10 mouse cellular contexts compared by ENCODE assay signal in genomic region chr12:80577049-80577448, GRCm38 (mm10). TPM values are rescaled to one million over a fixed set of nuclear protein-coding genes. Genes with fewer than 3 reads are reported as not detected.
DNase-seq lines count a peak whose midpoint lies in the region; TF ChIP-seq lines count a peak whose summit lies in the region.
"Had no signal": no experiment of that assay in that cellular context is flagged by ENCODE, and none has a peak within 500 bp of the region (broad histone marks: within the 10 kb centered on the region; RNA-seq: fewer than 3 reads in every experiment).

No protein-coding gene starts in this region.

- no peak overlapping the region for H3K4me3 ChIP-seq in left cerebral cortex, adult 2 months
- H3K4me3 ChIP-seq: heart, embryonic 13.5 days; liver, embryonic 15.5 days had no signal

- intact Hi-C loops in left cerebral cortex, adult 2 months (cut with DNase I) = loop anchor here (5.0 kb wide), 1 partner anchor 75 kb away; no protein-coding TSS in a partner anchor

- peak; percentile 59 for DNase-seq in embryo, embryonic 10.5 days (ENCODE audit: low spot score)
- no peak for DNase-seq in embryo, embryonic 10 days (ENCODE audit: low spot score)
- DNase-seq in left cerebral cortex, adult 2 months (ENCODE audit: extremely low spot score in 1 of 2, low spot score in 2 of 2) = no peak
- no peak for DNase-seq in left cerebral cortex, adult 8-10 months (ENCODE audit: low spot score in 2 of 2)
- peak; percentile 18 for DNase-seq in MEL-GATA-1-ER (ENCODE audit: extremely low read depth, low read depth)
- peak; percentile 52 to 56 for DNase-seq in cerebellum, postnatal 36 days
- peak; percentile 71 for DNase-seq in retina, embryonic 14.5 days (ENCODE audit: low spot score)
- no peak for DNase-seq in right cerebral cortex, postnatal 14 days

- peak; percentile 49 for TF ChIP-seq CTCF in left cerebral cortex, adult 2 months (IDR thresholded peaks at IDR 0.05)

- H3K27ac ChIP-seq in left cerebral cortex, adult 2 months = no peak overlapping the region
- H3K27ac ChIP-seq: heart, embryonic 13.5 days; liver, embryonic 15.5 days had no signal

RNA-seq across cellular contexts. Expression of gene Galnt16, which starts 59.0 kb away (rescaled TPM):
- 10 to 100 TPM; 94.6 to 94.9 TPM for total RNA-seq in left cerebral cortex, adult 2 months (2021)
- total RNA-seq in left cerebral cortex, adult 8-10 months (2022) = 100 to 1,000 TPM in 1 of 4 experiments, 10 to 100 TPM in 3; 94.5 to 107 (median 97.9) TPM

Comparison
In these comparisons a context has a peak if more than half of its experiments do, and no peak if none do; other contexts are left out.
1. DNase-seq: peak in embryo, embryonic 10.5 days (single experiment), MEL-GATA-1-ER (single experiment), cerebellum, postnatal 36 days (2 of 2) and retina, embryonic 14.5 days (single experiment); none in embryo, embryonic 10 days (single experiment), left cerebral cortex, adult 2 months (0 of 2), left cerebral cortex, adult 8-10 months (0 of 2) and right cerebral cortex, postnatal 14 days (single experiment).